Mouse (Mus musculus): ENCODE results near the gene Il21r.

Il21r gene

DNA sequence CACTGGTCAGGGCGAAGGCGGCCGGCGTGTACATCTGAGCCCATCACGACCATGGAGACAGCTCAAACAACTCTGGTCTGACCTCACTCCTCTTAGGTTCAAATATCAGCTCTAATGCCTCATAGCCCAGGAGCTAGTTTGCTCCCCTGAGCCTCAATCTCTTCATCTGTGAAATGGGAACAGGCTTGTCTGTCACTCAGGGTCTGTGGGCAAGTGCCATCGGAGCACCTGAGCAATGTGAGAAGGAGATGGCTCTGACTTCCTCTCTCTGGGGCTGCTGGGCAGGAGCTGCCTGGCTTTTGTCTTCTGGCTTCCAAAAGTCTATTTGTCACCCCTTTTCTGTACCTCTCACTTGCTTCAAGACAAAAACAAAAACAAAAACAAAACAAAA lies 2.0 kb upstream of the Il21r start:
- in situ Hi-C loops (cut with MboI) = no loop called here

DNA sequence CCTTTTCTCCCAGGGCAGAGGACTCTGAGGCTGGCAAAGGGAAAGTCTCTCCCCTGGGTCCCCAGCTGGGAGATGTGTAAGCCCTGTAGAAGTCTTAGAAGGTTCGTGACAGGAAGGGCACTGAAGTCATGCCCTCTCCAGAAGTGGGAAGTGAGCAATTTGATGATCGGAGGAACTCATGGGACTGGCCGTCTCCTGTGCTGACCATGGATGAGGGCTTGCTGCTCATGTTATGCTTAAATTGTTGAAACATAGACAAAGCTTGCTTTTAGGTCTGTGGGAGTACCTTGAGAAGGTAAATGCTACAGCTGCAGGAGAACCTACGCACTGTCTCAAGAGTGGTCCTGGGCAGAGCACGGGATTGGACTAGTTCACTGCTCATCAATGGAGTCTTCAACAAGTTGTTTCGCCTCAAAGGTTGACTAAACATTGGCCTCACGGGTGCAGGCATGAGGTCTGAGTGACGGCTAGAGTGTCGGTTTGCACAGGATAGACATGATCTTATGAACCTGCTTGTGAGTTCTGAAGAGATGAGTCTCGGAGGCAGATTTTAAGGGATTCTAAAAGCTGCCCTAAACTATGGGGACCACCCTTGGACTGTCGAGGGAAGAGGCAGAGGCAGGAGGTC lies 1.3 kb upstream of the Il21r start:
- in situ Hi-C loops (cut with MboI) = no loop called here

DNA sequence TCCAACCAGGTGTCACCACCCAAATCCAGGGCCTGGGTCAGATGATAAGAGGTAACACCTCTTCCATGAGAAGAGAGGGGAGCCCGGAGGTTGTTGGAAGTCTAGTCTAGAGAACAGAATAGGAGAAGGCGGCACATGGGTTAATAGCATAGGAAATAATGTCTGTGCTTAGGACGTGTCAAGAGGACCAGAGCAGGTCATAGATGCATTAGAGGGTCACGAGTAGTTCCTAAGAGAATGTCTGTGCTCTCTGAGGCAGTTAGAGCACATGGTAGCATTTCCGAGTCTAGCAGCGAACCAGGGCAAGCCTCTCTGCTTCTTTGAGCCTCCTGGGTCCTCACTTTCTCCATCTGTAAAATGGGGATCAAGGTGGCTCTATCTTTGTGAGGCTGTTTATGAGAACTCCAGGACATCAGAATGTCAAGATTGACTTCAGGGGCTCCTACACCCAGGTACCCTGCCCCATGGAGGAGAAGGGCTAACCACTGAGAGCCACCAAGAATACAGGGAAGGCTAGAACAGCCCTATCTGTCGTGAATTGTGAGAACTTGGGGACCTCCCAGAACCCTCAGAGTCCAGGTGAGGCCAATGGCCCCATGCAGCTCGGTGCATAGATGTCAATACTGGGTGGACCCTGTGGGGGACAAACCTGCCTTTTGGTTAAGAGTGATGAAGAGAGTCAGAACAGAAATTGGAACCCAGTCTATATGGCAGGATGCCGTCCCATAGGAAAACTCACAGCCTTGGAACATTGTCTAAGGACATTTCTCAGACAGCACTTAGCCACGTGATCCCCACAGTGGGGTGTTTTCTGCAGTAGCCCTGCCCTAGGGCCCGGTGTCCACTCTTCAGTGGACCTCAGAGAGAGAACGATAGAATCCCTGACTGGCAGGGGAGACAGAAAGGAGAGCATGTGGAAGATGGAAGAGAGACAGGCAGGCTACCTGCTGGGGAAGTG lies 1.4 kb downstream of the Il21r start:
- in situ Hi-C loops (cut with MboI) = no loop called here

DNA sequence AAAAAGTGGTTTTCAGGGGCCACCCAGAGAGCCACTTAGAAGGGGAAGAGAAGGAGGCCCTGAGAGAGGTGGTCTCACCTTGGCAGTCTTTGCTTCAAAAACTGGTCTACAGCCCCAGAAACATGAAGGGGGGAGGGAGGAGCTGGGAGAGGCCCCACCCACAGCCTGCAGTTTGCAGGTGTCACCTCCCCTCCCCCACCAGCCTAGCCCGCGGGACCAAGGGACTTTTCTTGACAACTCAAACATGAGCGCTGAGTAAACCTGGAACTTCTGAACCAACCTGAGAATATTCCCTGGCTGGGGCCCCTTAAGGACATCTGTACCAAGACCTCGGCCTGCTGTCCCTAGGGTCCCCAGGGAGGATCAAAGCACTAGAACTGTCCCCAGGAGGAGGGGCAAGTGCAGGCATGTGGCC lies 2.5 kb downstream of the Il21r start:
- in situ Hi-C loops (cut with MboI) = no loop called here

DNA sequence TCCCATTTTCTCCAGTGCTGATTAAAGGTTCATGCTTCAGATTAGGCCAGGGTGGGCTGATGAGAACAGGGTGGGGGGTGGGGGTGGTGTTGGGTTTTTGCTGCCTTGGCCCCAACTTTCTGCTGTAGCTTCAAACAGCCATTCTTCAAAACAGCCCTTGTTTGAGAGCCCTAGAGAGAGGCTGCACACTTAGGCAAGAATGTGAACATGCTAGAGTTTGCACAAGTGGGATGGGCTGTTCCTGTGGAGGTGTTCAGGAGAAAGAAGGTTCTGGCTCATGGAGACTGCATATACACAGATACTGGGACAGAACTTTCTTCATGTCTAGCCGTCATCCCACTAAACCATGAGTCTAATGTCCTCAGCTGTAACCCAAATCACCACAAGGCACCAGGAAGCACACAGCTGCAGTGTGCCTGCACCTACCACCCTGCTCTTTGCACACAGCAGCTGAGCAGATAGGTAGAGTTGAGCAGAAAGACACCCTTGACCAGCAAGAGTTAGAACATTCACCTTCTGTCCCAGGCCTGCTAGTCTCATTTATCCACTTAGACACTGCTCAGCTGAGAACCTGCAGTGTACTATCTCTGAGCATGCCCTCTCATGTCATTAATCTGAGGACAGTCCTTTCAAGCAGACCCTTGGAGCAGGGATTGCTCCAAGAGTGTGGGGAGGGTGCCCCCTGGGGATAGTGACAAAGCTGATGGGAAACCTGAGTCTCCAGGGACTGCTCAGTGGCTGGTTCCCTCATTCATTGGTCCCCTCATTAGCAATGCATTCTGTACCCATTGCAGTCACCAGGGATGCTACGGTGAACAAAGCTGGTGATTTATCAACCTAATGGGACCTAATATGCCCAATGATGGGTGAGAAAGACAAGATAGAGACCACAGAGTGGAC lies 3.3 kb downstream of the Il21r start:
- in situ Hi-C loops (cut with MboI) = no loop called here

DNA sequence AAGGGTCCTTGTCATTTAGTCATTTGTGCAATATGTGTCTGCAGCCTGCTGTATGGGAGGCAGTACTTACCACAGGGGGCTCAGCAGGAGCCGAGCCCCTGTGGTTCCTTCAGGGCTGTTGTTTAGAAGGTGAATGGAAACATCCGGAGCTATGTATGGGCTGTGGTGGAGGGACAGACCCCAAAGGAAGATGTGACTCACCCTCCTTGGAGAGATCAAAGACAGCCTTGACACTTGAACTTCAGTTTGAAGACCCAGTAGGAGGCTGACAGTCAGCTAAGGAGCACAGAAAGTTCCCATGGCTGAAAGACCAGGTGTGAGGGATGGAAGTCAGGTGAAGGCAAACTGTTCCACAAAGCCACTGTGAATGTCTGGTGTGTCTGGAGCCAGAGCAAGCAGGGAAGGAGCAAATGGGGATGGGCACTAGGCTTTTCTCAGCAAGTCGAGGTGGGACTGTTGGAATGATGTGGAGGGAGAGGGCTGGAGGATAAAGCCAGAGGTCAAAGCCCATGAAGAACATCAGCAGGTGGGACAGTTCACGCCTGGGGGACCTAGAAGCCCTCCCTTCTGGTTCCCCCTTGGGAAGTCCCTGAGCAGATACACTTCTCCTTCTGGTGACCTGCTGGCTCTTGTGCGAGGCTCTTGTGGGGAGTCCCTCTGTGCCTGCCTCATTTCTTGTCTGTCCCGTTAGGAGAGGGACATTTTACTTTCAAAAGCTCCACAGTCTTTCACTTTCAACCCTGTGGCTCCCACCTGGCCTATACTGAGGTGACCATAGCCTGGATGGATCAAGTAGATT lies 4.4 kb downstream of the Il21r start:
- in situ Hi-C loops (cut with MboI) = no loop called here

DNA sequence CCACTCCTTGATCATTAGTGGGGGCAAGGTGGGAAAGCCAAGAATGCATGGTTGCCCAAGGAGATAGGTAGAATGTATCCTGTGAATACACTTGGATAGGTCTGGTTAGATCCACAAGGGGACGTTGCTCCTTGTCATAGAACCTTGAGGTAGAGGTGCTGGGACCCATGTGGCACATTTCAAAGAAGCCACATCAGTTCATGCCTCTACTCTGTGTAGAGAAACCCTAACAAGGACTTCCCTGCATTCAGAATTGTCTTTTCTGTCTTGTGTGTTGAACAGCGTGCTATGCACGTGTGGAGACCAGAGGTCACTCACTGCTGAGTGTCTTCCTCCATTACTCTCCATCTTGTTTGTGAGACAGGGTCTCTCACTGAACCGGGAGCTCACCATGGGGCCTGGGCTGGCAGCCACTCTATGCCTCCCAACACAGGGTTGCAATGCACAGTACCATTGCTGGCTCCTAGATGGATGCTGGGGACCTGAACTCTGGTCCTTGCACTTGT lies 5.0 kb downstream of the Il21r start:
- in situ Hi-C loops (cut with MboI) = no loop called here

DNA sequence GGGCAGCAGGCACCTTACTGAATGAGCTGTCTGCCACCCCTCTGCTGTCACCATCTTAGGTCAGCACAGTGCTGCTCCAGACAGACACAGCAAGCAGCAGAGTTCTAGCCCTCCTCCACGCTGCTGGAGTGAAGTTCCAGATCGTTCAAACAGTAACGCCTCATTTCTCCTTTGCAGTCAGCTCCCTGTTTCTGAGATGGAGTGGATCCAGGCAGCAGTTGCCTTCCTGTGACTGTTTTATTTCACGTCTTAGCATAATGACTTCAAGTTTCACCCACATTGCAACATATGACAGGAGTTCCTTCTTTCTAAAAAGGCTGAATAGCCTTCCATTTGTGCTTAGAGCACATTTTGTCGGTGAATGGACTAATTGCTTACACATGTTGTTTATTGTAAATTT lies 10.3 kb downstream of the Il21r start:
- in situ Hi-C loops (cut with MboI) = no loop called here

DNA sequence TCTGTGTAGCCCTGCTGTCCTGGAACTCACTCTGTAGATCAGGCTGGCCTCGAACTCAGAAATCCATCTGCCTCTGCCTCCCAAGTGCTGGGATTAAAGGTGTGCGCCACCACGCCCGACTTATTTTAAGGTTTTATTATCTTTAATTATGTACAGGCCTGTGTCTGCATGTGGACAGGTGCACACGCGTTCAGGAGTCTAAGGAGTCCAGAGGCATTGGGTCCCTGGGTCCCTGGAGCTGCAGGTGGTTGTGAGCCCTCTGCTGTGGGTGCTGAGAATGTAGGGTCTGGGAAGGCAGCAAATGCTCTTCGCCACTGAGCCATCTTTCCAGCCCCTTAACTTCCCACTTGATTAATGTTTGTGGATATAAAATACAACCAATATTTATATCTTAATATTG lies 12.2 kb downstream of the Il21r start:
- in situ Hi-C loops (cut with MboI) = no loop called here

DNA sequence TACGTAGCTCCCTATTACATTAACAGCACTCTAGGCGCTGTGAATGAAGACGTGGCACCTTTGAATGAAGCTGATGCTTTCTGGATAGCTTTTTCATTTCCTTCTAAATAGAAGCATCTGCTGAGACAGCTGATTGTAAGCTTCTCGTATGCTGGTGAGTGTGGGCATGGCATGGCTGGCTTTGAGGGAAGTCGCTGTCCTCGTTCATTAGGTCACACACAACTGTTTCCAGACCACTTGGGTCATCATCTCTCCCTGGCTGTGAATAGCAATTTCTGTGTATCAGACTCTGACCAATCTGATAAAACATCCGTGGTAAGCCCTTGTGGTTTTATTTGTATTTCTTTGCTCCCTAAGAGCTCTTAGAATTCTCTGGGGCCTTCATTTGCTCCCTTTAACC lies 14.8 kb downstream of the Il21r start:
- in situ Hi-C loops (cut with MboI) = no loop called here

DNA sequence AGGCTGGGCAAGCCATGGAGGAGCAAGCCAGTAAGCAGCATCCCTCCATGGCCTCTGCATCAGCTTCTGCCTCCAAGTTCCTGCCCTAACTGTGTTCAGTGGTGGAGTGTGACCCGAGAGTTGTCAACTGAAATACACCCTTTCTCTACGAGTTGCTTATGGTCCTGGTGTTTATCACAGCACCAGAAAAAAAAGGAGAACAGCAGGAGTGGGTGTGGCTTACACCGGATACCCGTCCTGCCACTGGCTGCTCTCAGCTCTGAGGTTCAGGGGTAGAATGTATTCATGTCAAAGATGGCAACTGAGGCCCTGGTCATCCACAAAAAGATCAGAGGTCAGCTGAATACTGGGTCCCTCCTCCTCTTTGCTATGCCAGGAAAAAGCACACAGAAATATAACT lies 16.8 kb downstream of the Il21r start:
- in situ Hi-C loops (cut with MboI) = no loop called here

DNA sequence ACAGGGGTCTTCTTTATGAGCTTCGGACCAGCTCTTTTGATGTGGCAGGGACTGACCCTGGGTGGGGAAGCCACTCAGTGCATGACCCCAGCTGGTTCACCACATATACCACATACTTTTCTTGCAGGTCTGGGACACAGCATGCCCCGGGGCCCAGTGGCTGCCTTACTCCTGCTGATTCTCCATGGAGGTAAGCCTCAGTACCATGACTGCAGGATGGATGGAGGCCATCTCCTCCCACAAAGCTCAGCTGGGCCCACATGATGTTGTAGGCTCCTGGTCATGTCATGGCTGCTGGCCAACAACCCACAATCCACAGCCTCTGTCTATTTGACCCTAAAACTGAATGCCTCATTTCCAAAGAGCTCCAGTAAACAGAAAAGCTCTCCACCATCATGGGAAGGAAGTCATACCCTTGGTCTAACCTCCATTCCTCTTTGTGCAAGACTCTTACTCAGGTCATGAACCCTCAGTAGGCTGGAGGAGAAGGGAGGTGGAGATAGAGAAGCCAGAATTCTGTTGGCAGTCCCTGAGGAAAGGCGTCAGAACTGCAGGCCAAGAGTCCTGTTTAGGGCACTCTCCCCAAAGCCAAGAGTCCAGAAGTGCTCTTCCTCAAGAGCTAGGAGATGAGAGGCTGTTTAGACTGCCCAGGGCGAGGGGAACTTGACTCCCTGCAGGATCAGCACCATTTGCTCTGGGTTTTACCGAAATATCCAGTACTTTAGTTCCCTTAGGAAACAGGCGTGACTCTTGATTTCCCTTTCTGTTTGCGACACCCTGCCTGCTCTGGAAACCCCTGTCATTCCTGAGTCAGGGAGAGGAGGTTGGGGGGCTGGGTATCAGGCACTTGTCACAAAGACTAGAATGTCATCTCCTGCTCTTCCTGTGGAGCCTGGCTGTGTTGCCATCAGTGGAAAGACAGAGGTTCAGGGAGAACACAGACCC lies 19.8 kb downstream of the Il21r start:
- in situ Hi-C loops (cut with MboI) = no loop called here

DNA sequence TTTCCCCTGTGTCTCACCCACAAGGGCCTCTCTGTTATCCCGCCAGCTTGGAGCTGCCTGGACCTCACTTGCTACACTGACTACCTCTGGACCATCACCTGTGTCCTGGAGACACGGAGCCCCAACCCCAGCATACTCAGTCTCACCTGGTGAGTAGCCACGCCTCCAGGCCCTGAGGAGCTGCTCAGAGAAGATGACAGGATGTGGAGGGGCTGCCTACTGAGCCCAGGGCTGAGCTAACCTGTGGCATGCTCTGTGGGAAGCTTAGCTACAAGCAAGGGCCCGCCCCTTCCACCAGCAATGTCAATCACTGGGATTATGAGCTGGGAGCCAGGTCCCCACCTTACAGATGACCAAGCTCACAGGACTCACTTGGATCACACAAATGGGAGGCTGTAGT lies 22.0 kb downstream of the Il21r start:
- in situ Hi-C loops (cut with MboI) = no loop called here

DNA sequence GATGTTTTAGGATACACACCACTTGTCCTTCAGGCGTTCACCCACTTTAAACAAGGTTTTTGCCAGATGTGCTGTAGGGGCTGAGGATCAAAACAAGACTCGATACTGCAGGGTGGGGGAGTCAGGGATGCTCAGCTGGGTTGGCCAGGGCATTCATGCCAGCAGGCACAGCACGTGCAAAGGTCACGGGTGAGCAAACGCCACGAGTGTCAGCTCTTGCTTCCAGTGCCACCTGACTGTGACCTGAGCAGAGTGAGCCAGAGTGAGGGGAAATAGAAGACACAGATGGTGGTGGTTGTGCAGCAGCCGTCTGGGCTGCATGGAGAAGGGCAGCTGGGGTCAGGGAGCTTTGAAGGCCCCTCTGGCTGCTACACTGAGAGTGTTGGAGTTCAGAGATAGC lies 22.6 kb downstream of the Il21r start:
- in situ Hi-C loops (cut with MboI) = no loop called here

DNA sequence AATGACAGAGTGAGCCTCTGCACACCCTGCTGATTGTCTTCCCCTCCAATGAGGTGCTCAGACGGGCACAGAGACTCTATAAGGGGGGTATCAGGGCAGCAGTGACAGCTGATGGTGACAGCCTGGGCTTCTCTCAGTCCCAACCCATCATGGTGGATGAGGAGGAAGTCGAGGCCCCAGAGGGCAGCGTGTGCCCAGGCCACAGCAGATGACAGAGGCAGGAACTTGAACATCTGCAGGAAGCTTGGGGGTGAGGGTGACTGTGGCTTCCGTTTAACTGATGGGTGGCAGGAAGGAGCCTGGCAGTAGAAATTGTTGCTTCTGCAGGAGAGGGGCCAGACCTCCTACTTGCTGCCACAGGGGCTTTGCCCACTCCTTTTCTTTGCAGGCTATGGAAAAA lies 27.1 kb downstream of the Il21r start:
- in situ Hi-C loops (cut with MboI) = no loop called here

DNA sequence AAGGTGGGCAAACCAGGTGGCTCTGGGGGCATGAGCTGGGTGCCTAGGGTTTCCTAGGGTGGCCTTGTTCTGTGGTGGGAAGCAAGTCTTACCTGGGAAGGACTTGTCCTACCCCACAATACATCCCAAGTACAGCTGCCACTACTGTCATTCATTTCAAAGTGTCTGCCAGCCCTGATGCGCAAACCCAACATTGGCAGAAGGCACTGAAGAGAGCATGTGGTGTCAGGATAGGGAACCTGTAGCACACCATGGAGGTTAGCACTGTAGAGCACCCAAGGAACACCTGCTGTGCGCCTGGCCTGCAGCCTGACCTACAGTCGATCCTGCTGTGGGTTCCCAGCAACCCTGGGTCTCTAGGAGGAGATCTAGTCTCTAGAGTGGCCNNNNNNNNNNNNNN lies 27.8 kb downstream of the Il21r start:
- in situ Hi-C loops (cut with MboI) = no loop called here

DNA sequence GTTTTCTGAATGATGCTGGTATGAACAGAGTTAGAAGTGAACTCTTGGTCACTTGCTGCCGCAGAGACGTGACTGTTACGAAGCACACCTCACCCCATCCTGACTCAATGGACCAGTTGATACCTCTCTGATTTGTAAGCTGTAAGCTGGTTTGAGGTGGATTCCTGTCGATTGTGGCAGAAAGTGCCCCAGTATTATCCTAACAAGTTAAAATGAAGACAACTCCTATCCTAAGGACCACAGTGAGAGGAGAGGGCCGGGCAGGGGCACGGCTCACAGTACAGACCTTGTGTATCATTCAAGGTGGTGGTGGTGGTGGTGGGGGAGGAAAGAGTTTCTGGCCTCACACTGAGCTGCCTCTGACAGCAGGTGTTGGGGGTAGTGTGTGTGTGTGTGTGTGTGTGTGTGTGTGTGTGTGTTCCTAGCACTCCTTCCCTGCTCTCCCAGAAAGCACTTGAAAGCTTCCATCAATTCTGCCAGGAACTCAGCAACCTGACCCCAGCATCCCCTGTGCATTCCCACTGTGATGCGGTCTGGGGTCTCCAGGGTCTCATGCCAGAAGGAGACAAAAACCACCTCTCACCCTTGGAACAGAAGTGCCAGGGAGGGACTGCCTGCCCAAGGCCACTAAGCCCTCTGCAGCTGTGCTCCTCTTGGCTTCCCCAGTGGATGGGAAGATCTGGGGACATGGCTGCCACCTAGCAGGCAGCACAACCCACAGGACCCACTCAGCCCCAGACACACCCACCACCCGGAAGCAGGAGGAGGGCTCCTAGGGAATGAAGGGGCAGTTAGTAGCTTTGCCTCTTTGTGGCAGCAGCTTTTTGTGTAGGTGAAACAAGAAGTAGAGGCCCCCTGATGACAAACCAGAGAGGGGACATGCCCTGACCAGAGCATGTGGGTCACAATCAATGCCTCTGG lies 34.3 kb downstream of the Il21r start:
- in situ Hi-C loops (cut with MboI) = no loop called here

DNA sequence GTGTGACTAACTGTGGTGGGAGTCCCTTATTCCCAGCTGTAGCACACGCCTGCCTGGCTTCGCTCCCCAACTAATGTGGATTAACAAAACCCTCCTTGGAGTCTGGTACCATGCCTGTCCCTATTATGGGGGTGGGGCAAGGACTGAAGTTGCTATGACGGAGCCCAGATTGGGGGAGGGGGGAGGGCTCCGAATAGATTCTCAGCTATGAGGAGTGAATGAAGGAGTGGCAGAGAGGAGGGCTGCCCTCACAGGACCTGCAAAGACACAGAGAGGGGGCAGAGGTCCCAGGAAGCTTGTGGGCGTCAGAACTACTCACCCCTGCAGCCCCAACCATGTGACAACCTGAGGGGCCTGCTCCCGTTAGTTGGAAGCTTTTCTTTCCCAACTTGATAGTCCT lies 35.1 kb downstream of the Il21r start:
- in situ Hi-C loops (cut with MboI) = no loop called here

DNA sequence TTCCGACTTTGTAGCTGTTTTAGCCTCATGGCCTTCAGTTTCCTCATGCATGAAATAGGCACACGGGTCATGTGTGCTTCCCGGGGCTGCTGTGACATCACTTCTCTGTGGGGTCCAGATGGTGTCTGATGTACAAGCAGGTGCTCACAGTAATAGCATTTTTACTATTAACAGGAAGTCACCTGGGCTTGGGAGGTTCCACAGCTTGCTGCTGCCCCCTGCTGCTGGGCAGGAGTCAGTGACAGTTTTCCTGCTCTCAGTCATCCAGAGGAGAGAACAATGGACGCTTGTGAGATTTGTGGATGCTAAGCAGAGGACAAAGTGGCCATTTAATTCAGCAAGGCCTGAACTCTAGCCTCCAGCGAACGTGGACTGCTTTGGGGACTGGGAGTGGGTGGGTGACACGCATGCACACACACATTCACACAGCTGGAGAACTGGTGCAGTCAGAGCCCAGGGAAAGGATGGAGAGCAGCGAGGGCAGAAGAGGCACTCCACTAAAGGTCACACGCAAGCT lies 35.7 kb downstream of the Il21r start:
- in situ Hi-C loops (cut with MboI) = no loop called here
